Mouse (Mus musculus) midbrain, embryonic 16.5 days (tissue): ENCODE measurements at regions not wholly inside any gene's neighbourhood (a gene's known extent, or its start where the extent isn't known, plus 50 kb on each side); places are given as distances from the start of the nearest gene placed in this dataset.

ENCODE experiments used
- ATAC-seq: fragments of 200-750 bp; cut with Nextera tagmentation; 2 replicates; pipeline ENCODE4 v1.8.0; 2017; ENCODE audit warnings: moderate TSS enrichment
- H3K27ac ChIP-seq: fragments of 300-500 bp; sonication (generic); 2 replicates; pipeline ENCODE4 v1.5.1; 2014; ENCODE audit warnings: mild to moderate bottlenecking, low read length, mixed read lengths
- H3K27me3 ChIP-seq: fragments of 300-500 bp; sonication (generic); 2 replicates; pipeline ENCODE4 v1.6.1; 2014; ENCODE audit warnings: low read depth, low read length, mixed read lengths; ENCODE audit not compliant: control insufficient read depth, insufficient read depth
- H3K36me3 ChIP-seq: fragments of 300-500 bp; sonication (generic); 2 replicates; pipeline ENCODE4 v1.6.1; 2014; ENCODE audit warnings: mild to moderate bottlenecking, low read length, moderate library complexity, mixed read lengths; ENCODE audit not compliant: control insufficient read depth, insufficient read depth
- H3K4me1 ChIP-seq: fragments of 300-500 bp; sonication (generic); 2 replicates; pipeline ENCODE4 v1.6.1; 2014; ENCODE audit warnings: mild to moderate bottlenecking, low read length, mixed read lengths; ENCODE audit not compliant: control insufficient read depth, insufficient read depth
- H3K4me2 ChIP-seq: fragments of 300-500 bp; sonication (generic); 2 replicates; pipeline ENCODE4 v1.6.1; 2014; ENCODE audit warnings: mild to moderate bottlenecking, low read length, mixed read lengths
- H3K4me3 ChIP-seq: fragments of 300-500 bp; sonication (generic); 2 replicates; pipeline ENCODE4 v1.5.1; 2014; ENCODE audit warnings: low read depth, mild to moderate bottlenecking, low read length, moderate library complexity, mixed read lengths
- H3K9ac ChIP-seq: fragments of 300-500 bp; sonication (generic); 2 replicates; pipeline ENCODE4 v1.6.1; 2014; ENCODE audit warnings: low read depth, low read length, mixed read lengths
- H3K9me3 ChIP-seq: fragments of 300-500 bp; sonication (generic); replicated peaks from 2 replicates; pipeline ENCODE4 v1.6.1; 2014; ENCODE audit warnings: mild to moderate bottlenecking, low read length, mixed read lengths; ENCODE audit not compliant: control insufficient read depth, poor library complexity, severe bottlenecking
- WGBS: fragments of 180-500 bp; shearing (Covaris S2); extraction: QIAGEN DNeasy Blood & Tissue Kit; methylation state at CpG from one replicate; pipeline ENCODE4 v1.1.7; 2014; 5-methylcytosine and 5-hydroxymethylcytosine counted together

DNA sequence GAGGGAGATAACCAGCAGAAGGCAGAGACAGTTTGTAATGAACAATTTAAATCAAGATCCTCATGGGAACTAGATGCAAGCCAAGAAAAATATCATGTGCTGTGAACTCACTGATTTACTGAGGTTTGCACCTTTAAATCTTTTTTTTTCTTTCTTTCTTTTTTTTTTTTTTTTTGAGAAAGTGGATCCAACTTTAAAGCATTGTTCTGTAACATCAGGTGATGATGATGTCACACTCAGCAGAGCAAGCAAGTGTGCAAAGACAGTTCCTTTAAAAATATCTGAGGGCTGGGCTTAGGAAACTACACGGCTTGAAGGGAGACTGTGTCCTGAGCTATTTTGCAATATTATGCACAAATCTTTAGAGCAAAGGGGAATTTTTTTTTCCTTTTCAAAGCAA, 166.6 kb upstream of the Ubash3b start:
- Histone ChIP-seq H3K27ac (peak overlapping the region; percentile 38), H3K4me1 (peaks cover 15% of the 10 kb centered on the region), H3K4me3 (peak overlapping the region; percentile 21), H3K27me3 (no peaks in the 10 kb centered on the region), H3K9ac (peak overlapping the region; percentile 55; the same call in 1 of the 2 replicates), H3K36me3 (no peaks in the 10 kb centered on the region), H3K4me2 (peak overlapping the region; percentile 42), H3K9me3 (no peaks in the 10 kb centered on the region)
- ATAC-seq = no peak
- WGBS = 13% methylated on average over 1 of the region's 1 CpGs

- no peaks in the 10 kb centered on the region for H3K27me3 ChIP-seq
- WGBS = 27% methylated on average over 1 of the region's 1 CpGs
- H3K9ac ChIP-seq = no peak overlapping the region
- peaks cover 15% of the 10 kb centered on the region for H3K4me1 ChIP-seq
- H3K36me3 ChIP-seq = no peaks in the 10 kb centered on the region
- no peak for ATAC-seq
- no peaks in the 10 kb centered on the region for H3K9me3 ChIP-seq
- H3K27ac ChIP-seq = peak overlapping the region; percentile 19; the same call in 1 of the 2 replicates
- peak overlapping the region; percentile 1; the same call in 1 of the 2 replicates for H3K4me3 ChIP-seq
- 0 out of 2 replicates have a peak overlapping the region, but pooled peaks have one; percentile 17 for H3K4me2 ChIP-seq
Observed at GRCm38 (mm10) chr9:41327561-41327960, 166.1 kb upstream of the Ubash3b start.

DNA sequence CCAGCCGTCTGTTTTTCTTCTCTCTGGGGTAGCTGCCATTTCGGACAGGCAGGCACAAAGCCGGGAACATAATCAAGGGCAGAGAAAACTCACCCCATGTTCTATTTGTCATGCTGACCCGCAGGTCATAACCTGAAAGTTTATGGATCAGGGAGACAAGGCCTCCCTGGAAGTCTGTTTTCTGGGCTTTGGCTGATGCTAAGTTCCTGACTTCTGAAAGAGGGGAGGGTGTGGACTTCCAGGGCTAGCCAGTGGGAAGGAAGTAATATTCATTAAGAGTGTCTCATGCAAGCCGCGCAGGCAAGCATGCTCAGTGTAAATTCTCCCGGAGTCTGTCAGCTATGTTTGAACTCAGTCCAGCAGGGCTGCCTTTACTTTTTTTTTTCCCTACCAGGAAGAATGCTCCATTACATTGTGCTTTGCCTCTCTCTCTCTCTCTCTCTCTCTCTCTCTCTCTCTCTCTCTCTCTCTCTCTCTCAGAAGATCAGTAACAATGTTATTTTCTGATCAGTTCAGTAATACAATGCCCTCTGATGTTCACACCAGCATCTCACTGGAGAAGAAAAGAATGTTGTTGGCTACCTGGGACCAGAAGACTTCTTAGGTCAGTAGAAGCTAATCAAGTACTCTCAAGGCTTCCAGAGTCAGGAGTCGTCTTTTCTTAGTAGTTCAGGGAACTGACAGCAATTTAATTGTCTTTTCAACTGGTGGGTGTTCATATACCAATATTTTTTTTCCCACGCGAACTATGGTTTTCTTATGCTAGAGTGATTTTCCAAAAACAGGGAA, 165.5 kb upstream of the Ubash3b start:
- 13% methylated on average over 10 of the region's 10 CpGs for WGBS
- H3K27me3 ChIP-seq = no peaks in the 10 kb centered on the region
- no peaks in the 10 kb centered on the region for H3K36me3 ChIP-seq
- peak; percentile 67 for ATAC-seq
- H3K4me3 ChIP-seq = no peak overlapping the region
- H3K27ac ChIP-seq = peak overlapping the region; percentile 69
- H3K4me2 ChIP-seq = peak overlapping the region; percentile 12; the same call in 1 of the 2 replicates
- H3K4me1 ChIP-seq = peaks cover 15% of the 10 kb centered on the region
- no peaks in the 10 kb centered on the region for H3K9me3 ChIP-seq
- no peak overlapping the region for H3K9ac ChIP-seq

DNA sequence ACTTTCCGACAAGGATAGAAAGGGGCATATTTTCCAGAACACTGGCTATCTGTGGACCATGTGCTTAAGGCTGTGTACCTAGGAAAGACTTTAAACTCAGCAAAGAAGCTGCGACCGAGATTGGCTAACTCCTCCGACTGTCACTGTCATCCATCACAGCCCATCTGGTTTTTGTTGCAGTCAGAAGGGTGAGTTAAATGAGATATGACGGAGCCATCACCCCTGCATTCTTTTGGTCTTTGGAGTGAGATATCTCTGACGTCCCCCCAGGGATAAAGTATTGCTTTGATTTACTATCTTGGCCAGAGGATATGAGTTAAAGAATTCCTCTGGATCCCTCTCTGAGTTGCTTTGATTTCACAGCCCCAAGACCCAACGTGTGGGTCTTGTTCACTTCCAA, 160.0 kb upstream of the Ubash3b start:
- peaks cover 4% of the 10 kb centered on the region for H3K4me1 ChIP-seq
- no peaks in the 10 kb centered on the region for H3K36me3 ChIP-seq
- H3K27me3 ChIP-seq = no peaks in the 10 kb centered on the region
- ATAC-seq = no peak
- no peak overlapping the region for H3K4me2 ChIP-seq
- H3K9me3 ChIP-seq = no peaks in the 10 kb centered on the region
- 86% methylated on average over 7 of the region's 7 CpGs for WGBS
- H3K9ac ChIP-seq = no peak overlapping the region
- H3K27ac ChIP-seq = no peak overlapping the region
- no peak overlapping the region for H3K4me3 ChIP-seq

GRCm38 (mm10) chr9:41319066-41319465, 157.6 kb upstream of the Ubash3b start:
- no peaks in the 10 kb centered on the region for H3K4me1 ChIP-seq
- H3K9me3 ChIP-seq = no peaks in the 10 kb centered on the region
- H3K9ac ChIP-seq = no peak overlapping the region
- no peaks in the 10 kb centered on the region for H3K36me3 ChIP-seq
- H3K4me3 ChIP-seq = no peak overlapping the region
- H3K27me3 ChIP-seq = no peaks in the 10 kb centered on the region
- ATAC-seq = no peak
- 70% methylated on average over 2 of the region's 2 CpGs for WGBS
- H3K4me2 ChIP-seq = no peak overlapping the region
- H3K27ac ChIP-seq = no peak overlapping the region

DNA sequence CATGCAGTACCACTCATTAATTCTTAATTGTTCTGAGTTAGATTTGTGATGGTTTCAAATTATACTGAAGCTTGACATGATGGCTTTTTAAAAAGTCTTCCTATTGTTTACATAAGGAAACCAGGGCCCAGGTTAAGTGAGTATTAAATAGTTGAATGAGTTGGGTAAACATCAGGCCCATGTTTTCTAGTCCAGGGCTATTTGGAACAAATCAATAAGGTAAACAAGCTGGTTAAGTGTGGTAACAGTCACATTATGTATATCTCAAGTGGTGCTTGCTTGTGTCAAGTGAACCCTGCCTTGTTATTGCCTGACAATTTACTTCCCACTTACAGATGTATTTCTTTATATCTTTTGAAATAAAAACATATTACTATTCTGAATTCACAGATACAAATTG, 144.7 kb upstream of the Ubash3b start:
- ATAC-seq = no peak

DNA sequence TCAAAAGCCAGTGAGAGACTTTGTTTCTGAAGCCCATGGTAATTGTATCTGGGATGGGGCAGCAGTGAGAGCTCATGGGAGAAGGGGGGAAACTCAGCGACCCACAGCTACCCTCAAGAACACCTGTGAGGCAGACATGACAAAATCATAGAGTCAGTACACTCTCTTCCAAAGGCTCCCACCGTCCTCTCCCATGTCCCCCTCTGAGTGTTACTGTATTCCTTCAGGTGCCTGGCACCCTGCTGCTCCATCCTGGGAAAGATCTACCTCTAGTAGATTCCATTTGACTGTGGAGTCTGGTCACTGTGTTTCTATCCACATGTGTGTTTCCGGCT, 142.0 kb upstream of the Ubash3b start:
- Histone ChIP-seq H3K27me3 (no peaks in the 10 kb centered on the region), H3K4me1 (peaks cover 19% of the 10 kb centered on the region), H3K36me3 (no peaks in the 10 kb centered on the region), H3K4me3 (no peak overlapping the region), H3K9me3 (no peaks in the 10 kb centered on the region), H3K4me2 (peak overlapping the region; percentile 33; the same call in 1 of the 2 replicates), H3K9ac (no peak overlapping the region), H3K27ac (peak overlapping the region; percentile 71)
- 33% methylated on average over 3 of the region's 3 CpGs for WGBS
- peak; percentile 62; the same call in 1 of the 2 replicates for ATAC-seq

More for the DNA sequence above, 144.7 kb upstream of the Ubash3b start:
- Histone ChIP-seq H3K9me3 (no peaks in the 10 kb centered on the region), H3K9ac (no peak overlapping the region), H3K27ac (no peak overlapping the region), H3K4me3 (no peak overlapping the region), H3K4me2 (no peak overlapping the region), H3K4me1 (peaks cover 19% of the 10 kb centered on the region), H3K27me3 (no peaks in the 10 kb centered on the region), H3K36me3 (no peaks in the 10 kb centered on the region)

GRCm38 (mm10) chr9:41302809-41303493, 141.5 kb upstream of the Ubash3b start:
- peak; percentile 89 for ATAC-seq
- 19% methylated on average over 8 of the region's 8 CpGs for whole genome bisulfite sequencing
- H3K27me3 ChIP-seq = no peaks in the 10 kb centered on the region
- H3K27ac ChIP-seq = peak overlapping the region; percentile 71
- H3K4me2 ChIP-seq = peak overlapping the region; percentile 33
- no peaks in the 10 kb centered on the region for H3K9me3 ChIP-seq
- no peaks in the 10 kb centered on the region for H3K36me3 ChIP-seq
- no peak overlapping the region for H3K9ac ChIP-seq
- no peak overlapping the region for H3K4me3 ChIP-seq
- peaks cover 19% of the 10 kb centered on the region for H3K4me1 ChIP-seq

DNA sequence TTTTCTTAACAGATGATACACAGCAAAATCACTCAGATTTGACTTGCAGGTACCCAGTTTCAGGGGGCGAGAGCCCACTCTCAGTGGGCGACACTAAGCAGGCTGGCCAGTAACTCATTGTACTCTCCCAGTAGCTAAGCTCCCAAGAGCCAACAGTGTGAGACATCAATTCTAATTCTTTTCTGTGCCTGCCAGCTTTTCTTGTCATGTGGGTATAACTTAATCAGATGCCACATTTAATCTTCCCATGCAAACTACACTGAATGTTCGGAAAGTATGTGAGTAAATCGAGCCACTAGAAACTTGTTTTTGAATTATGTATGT, 124.6 kb upstream of the Ubash3b start:
- WGBS = 30% methylated on average over 4 of the region's 4 CpGs
- Histone ChIP-seq H3K4me2 (no peak overlapping the region), H3K27ac (no peak overlapping the region), H3K4me1 (peaks cover 6% of the 10 kb centered on the region; the same call in 1 of the 2 replicates), H3K9ac (no peak overlapping the region), H3K4me3 (no peak overlapping the region), H3K36me3 (no peaks in the 10 kb centered on the region), H3K9me3 (no peaks in the 10 kb centered on the region; the same call in 1 of the 2 replicates), H3K27me3 (no peaks in the 10 kb centered on the region)
- peak; percentile 62; the same call in 1 of the 2 replicates for ATAC-seq
